Mouse (Mus musculus): ENCODE data around the gene Gmppa. TPM values are rescaled to one million over a fixed set of nuclear protein-coding genes. Genes with fewer than 3 reads are reported as not detected.

Gene Gmppa
- total RNA-seq (2014; fragmentation: Nextera tagmentation), result 70.3 and 92.5 TPM in 2 replicates
- 35.0 and 52.6 TPM in 2 replicates for total RNA-seq (2017)

DNA sequence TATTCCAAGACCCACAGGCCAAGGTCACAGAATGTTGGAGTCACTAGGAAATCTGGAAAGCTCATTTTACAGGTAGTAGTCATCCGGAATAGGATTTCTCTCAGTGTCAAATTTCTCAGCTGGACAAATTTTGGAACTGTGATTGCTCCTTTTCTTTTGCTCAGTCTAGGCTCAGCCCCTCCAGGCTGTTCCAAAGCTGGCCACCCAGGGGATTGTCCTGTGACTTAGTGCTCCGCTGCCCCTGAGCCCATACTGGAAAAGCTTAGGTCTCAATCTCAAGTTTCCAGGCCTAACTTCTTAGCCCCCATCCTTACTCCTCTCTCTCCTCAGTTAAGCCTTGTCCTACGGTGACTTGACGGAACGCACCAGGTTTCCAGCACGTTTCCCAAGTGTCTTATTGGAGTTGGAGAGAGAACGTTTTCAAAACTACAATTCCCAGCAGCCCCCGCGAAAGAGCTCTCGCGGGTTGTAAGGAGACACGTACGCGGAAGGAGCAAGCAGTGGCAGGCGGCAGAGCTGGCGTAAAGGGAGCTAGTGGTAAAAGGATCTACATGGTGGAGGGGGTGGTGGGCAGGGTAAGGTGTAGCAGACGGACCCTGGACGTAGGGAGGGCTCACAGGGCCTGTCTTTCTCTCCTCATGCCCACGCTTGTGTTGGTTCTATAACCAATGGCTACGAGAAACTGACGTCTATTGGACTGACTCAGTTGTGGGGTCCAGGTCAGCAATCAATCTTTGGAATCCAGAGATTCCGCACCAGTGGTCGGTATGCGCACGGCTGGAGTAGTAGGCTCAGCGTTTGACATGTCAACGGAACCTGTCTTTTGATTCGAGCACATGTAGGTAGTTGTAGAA is at the start of gene Gmppa:
TSS of gene Gmppa (plus strand) at position 456 of the 854 bp plus-strand sequence.
- ATAC-seq (replicated peaks; ENCODE audit: low FRiP score, low TSS enrichment, poor library complexity, severe bottlenecking), result peak; percentile 97

DNA sequence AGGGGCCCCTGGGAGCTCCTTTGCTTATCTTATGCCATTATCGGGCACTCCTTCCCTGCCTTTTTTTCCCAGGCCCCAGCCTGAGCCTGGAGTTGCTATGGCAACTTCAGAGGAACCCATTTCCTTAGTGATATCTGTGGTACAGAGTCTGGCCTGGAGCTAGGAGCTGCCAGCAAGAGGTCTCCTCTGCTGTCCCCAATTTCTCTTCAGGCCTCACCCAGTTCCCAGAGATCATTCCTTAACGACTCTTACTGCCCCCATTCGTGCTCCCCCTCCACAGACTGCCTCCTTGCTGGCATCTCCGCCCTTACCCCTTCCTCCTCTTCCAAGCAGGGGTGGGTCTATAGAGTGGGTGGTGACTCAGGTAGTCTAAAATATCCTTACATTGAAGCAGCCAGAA is 49.6 kb upstream of the Gmppa start:
- ATAC-seq (replicated peaks; ENCODE audit: low FRiP score, low TSS enrichment, poor library complexity, severe bottlenecking), result no peak

DNA sequence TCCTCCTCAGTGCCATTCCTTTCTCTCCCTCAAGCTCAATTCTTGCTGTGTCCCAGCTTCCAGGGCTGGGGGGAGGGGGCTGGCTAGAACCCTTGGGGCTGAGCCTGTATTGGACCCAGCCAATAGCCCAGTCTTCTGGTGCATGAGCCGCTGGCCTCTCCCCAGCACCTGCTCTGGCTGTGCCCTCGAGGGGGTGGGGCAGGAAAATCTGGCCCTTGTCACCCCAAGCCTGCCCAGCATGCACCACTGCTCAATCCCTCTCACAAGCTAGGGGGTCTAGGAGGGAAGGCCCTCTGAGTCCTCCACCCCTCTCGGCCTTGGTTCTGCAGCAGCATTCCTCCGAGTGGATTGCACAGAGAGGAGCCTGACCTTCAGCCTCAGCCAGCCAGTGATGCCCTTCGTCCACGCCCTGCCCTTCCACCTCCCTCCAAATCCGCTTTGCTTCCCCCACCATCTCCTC is 48.2 kb upstream of the Gmppa start:
- no peak for ATAC-seq (replicated peaks; ENCODE audit: low FRiP score, low TSS enrichment, poor library complexity, severe bottlenecking)

DNA sequence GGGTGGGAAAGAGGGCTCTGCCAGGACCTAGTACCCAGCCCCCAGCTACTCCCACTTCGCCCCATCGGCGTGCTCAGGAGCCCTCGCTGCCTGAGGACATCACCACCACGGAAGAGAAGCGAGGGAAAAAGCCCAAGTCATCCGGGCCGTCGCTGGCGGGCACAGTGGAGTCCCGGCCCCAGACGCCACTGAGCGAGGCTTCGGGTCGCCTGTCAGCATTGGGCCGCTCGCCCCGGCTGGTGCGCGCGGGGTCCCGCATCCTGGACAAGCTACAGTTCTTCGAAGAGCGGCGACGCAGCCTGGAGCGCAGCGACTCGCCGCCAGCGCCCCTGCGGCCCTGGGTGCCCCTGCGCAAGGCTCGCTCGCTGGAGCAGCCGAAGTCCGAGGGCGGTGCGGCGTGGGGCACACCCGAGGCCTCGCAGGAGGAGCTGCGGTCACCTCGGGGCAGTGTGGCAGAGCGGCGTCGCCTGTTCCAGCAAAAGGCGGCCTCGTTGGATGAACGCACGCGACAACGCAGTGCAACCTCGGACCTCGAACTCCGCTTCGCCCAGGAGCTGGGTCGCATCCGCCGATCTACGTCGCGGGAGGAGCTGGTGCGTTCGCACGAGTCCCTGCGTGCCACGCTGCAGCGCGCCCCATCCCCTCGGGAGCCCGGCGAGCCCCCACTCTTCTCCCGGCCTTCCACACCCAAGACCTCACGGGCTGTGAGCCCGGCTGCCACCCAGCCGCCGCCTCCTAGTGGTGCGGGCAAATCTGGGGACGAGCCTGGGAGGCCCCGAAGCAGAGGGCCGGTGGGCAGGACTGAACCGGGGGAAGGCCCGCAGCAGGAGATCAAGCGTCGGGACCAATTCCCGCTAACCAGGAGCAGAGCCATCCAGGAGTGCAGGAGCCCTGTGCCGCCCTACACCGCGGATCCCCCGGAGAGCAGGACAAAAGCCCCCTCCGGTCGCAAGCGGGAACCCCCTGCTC is 47.5 kb upstream of the Gmppa start:
- no peak for ATAC-seq (replicated peaks; ENCODE audit: low FRiP score, low TSS enrichment, poor library complexity, severe bottlenecking)

DNA sequence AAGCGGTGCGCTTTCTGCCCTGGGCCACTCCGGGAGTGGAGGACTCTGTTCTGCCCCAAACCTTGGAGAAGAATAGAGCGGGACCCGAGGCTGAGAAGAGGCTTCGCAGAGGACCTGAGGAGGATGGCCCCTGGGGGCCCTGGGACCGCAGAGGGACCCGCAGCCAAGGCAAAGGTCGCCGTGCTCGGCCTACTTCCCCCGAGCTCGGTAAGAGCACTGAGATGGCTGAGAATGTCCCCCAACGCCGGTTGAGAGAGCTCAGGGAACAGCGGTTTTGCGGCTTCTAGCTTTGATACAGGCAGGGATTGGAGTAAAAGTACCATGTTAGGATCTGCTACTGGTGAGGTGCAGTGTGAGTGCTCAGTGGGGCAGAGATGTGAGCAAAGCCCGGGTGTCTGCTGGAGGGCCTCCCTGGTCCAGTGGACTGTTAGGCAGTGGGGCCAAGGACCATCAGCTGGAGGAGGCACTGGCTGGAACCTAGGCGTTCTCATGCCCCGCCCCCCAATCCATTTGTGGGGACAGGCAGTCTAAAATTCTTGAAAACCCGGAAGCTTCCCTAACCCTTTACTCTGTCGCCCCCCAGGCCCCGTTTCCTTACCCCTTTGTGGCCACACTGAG is 46.7 kb upstream of the Gmppa start:
- no peak for ATAC-seq (replicated peaks; ENCODE audit: low FRiP score, low TSS enrichment, poor library complexity, severe bottlenecking)

DNA sequence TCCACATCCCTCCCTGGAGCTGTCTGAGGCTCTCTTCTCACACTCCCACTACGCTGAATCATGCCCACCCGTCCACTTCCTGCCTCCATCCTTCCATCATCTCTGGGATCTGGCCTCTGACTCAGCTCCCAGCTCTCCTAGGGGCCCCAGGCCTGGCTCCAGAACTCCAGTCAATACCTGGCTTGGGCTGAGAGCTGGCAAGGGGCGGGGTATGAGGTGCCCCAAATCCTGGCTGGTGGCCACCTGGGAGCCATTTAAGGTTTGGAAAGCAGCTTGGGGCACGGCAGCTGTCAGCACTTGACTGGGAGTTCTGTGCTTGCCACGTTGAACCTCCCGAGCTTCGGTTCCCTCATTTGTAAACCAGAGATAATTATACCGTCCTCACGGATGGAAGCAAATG is 42.6 kb upstream of the Gmppa start:
- ATAC-seq (replicated peaks; ENCODE audit: low FRiP score, low TSS enrichment, poor library complexity, severe bottlenecking), result no peak

DNA sequence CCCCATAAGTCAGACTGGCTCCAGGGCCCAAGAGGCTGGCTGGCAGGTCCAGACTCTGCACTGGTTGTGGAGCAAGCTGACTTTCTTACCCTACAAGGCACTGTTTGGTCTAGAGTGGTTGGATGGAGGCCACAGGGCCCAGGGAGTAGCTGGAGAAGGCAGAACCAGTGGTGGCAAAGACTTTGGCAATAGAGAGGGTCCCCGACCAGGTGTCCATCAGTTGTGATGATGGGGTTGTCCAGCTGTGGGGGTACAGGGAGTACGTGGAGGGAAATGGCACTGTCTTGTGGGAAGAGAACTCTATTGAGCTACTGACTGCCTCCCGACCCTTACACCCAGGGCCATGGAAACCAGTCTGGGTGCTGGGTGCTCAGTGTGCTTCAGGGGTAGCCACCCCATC is 41.9 kb upstream of the Gmppa start:
- ATAC-seq (replicated peaks; ENCODE audit: low FRiP score, low TSS enrichment, poor library complexity, severe bottlenecking), result no peak

DNA sequence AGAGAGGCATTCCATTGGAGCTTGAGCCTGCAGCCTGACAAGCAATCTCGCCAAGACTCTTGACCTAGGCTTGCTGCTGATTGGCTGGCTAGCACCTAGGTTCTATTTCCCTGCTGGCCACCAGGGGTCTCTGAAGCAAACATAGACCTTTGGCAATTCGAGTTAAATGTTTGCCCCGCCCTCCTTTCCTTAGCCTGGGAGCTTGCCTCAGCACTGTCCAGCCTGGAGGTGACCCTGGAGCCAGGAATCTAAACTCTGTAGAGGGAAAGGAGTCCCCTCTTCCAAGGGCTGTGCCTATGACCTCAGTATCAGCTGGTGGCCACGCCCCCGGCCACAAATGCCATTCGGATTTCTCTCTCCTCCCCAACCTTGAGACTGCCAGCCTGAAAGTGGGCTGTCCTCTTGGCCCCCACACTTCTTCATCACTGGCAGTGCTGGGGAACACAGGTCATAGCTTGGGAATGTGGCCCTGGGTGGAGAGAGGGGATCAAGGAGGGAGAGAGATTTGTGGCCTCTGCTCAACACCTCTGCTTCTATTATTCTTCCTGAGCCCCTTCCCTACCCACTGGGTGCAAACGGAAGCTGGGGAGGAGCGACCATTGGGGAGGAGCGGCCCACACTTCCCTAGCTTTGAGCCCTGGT is 36.8 kb upstream of the Gmppa start:
- ATAC-seq (replicated peaks; ENCODE audit: low FRiP score, low TSS enrichment, poor library complexity, severe bottlenecking), result peak; percentile 93

DNA sequence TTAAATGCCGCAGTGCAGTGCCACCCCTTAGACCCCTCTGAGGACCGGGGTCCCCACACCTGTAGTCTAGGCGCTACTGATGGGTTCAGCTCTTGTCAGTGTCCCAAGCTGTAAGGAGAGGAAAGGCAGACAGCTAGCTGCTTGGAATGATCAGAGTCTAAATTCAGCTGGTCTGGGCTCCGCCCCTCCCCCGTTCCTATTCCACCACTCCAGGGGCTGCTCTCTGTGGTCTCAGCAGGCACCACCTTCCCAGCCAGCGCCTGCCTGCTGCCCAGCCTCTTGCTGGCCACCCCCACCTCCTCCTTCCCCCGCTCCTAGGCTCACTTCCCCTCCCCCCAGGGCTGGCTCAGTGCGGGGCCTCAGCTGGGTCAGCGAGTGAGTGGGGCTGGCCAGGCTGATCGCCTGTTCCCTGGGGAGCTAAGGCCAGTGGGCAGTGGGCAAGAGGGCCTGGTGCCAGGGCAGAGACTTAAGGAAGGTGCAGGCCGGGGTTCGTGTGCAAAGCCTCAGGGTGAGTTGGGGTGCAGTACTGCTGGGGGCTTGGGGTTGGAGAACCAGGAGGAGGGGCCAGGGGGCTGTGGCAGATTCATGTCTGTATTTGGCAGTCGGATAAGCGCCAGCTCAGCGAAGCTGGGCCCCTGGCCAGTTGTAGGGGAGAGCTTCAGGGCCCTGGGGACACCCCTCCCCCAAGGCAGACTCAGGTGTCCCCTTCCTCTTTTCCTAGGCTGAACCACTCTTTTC is 35.8 kb upstream of the Gmppa start:
- no peak for ATAC-seq (replicated peaks; ENCODE audit: low FRiP score, low TSS enrichment, poor library complexity, severe bottlenecking)

DNA sequence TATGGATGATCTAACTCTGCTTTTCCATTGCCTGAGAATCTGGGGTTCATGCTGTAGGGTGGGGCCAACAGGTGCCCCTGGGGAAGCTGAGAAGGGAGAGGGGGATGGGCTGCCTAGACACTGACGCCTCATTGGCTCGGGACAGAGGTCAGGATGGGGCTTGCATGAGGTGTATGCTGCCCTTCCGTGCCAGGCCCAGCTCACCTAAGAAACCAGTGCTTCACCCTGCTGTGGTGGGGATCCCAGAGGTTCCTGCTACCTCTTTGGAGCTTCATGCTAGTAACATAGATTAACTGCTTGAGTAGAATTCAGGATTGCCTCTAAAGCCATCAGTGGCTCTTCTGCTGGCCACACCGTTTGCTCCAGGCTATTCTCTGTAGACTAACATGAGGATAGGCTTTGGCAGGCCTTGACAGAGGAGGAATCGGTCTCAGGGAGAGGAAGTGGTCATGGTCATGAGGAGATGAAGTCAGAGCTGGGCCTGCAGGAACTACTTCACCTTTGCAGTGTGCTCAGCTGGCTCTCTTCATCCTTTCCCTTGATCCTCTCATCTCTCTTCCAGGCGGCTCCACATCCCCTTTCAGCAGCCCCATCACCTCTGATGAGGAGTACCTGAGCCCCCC is 35.1 kb upstream of the Gmppa start:
- no peak for ATAC-seq (replicated peaks; ENCODE audit: low FRiP score, low TSS enrichment, poor library complexity, severe bottlenecking)

DNA sequence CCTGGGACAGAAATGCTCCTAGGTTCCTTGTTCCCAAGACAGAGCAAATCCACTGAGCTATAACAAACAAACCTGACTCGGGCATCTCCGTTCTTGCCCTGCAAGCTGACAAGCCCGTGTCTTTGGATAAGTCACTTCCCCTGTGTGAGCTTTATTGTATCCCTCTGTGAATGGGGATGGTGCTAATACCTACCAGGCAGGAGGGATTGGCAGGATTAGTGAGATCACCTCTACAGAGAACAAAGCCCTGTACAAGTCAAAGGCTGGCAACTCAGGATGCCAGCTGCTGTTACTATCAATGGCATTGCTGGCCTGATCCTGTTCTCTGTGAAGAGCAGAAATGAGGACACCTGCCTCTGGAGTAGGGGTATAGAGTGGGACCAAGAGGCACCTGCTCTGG is 30.2 kb upstream of the Gmppa start:
- ATAC-seq (replicated peaks; ENCODE audit: low FRiP score, low TSS enrichment, poor library complexity, severe bottlenecking), result no peak

DNA sequence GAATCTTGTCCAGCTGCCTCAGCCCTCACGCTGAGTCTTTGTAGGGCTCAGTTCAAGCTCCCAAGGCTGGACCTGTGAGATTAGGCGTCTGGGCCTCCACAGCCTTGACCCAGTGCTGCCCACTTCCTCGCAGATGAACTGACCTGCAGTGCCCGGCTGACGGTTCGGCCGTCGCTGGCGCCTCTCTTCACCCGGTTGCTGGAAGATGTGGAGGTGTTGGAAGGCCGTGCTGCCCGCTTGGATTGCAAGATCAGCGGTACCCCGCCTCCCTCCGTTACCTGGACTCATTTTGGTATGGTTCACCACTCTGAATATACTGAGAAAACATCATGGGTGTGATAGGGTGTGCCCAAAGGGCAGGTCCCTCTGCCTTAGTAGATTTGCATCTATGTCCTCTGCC is 29.6 kb upstream of the Gmppa start:
- ATAC-seq (replicated peaks; ENCODE audit: low FRiP score, low TSS enrichment, poor library complexity, severe bottlenecking), result no peak

DNA sequence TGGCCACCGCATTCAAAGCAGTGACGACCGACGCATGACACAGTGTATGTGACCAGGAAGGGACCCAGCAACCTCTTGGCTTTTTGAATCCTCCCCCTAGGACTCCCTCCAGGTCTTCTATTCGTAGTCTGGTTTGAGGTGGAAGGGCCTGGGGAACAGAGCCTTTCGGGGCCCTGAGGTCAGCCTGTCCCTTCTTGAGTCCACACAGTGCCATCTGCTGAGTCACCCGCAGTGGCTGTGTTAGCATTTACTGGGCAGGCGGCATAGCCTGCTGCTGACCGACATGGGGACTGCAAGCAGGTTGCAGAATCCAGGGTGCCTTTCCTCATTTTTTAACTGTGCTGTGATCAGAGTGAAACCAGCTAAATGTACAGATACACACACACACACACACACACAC is 28.7 kb upstream of the Gmppa start:
- no peak for ATAC-seq (replicated peaks; ENCODE audit: low FRiP score, low TSS enrichment, poor library complexity, severe bottlenecking)

DNA sequence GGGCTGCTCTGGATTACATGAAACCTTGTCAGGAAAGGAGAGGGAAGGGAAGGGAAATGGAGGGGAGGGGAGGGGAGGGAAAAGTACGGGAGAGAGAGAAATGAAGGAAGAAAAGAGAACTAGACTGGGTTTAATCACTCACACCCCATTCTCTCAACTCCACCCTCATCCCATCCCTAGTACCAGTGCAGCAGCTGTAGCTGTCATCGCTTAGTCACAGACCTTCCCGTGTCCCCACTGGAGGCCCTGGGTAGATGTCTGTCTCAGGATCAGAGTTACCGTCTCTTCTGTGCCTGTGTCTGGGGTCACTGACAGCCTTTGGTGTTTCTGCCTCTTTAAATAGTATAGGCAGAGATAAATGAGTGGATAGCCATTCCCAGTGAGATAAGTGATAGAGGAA is 27.5 kb upstream of the Gmppa start:
- no peak for ATAC-seq (replicated peaks; ENCODE audit: low FRiP score, low TSS enrichment, poor library complexity, severe bottlenecking)

DNA sequence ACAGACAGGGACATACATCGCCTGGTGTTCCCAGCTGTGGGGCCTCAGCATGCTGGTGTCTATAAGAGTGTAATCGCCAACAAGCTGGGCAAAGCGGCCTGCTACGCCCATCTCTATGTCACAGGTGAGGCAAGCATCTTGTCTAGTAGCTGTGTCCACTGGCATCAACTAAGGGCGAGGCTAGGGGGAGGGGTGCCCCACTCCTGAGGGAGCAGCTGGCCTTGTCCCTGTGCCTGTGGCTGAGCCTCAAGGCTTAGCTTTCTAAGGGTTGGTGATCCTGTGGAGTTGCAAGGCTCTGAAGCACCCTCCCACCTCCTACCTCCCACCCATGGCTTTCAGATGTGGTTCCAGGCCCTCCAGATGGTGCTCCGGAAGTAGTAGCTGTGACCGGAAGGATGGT is 25.8 kb upstream of the Gmppa start:
- ATAC-seq (replicated peaks; ENCODE audit: low FRiP score, low TSS enrichment, poor library complexity, severe bottlenecking), result no peak

DNA sequence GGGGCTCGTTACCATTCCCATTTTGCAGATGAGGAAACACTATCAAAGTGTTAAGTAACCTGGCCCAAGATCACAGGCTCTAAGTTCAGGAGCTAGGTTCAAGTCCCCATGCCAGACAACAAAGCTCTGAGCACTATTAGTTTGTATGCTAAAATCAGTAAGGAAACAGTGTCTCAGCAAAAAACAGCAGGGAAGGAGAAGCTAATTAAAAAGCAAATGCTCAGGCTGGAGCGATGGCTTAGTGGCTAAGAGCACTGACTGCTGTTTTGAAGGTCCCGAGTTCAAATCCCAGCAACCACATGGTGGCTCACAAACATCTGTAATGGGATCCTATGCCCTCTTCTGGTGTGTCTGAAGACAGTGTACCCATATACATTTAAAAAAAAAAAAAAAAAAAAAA is 23.5 kb upstream of the Gmppa start:
- ATAC-seq (replicated peaks; ENCODE audit: low FRiP score, low TSS enrichment, poor library complexity, severe bottlenecking), result no peak

DNA sequence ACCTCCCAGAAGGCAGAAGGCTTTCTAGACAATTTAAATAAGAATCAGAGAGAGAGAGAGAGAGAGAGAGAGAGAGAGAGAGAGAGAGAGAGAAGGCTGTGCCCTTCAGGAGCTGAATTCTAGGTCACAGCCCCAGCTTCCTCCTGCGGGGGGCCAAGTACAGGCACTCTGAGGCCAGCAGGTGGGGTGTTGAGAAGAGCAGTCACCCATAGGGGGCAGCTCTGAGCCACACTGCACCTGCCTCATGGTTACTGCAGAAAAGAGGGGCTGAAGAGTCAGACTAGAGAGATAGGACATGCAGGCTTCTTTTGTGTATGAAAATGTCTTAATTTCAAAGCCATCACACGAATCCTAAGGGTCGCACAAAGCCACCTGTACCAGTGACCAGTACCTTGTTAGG is 22.0 kb upstream of the Gmppa start:
- peak; percentile 71; the same call in 1 of the 2 replicates for ATAC-seq (replicated peaks; ENCODE audit: low FRiP score, low TSS enrichment, poor library complexity, severe bottlenecking)

DNA sequence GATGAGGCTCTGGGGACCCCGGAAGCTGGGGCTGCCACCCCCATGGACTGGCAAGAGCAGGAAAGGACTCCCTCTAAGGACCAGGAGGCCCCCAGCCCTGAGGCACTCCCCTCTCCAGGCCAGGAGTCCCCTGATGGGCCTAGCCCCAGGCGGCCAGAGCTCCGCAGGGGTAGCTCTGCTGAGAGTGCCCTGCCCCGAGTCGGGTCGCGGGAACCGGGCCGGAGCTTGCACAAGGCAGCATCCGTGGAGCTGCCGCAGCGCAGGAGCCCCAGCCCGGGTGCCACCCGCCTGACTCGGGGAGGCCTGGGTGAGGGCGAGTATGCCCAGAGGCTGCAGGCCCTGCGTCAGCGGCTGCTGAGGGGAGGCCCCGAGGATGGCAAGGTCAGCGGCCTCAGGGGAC is 13.9 kb upstream of the Gmppa start:
- ATAC-seq (replicated peaks; ENCODE audit: low FRiP score, low TSS enrichment, poor library complexity, severe bottlenecking), result no peak

All from megakaryocyte-erythroid progenitor cell, adult 5-6 weeks (primary cell).